Mouse (Mus musculus) E14TG2a.4 (cell line): ENCODE results near the gene Gm17409.

Source experiments
- H3K27me3 ChIP-seq: 2 replicates; pipeline ENCODE4 v1.6.1; 2014; ENCODE audit warnings: low read length, control low read depth; ENCODE audit not compliant: insufficient read depth
- H3K36me3 ChIP-seq: 2 replicates; pipeline ENCODE4 v1.6.1; 2014; ENCODE audit warnings: low read length, control low read depth; ENCODE audit not compliant: insufficient read depth
- H3K4me1 ChIP-seq: replicated peaks from 2 replicates; pipeline ENCODE4 v1.6.1; 2014; ENCODE audit warnings: low read depth, low read length, control low read depth
- H3K4me3 ChIP-seq: replicated peaks from 2 replicates; pipeline ENCODE4 v1.5.1; 2014; ENCODE audit warnings: mild to moderate bottlenecking, low read length
- H3K9me3 ChIP-seq: 2 replicates; pipeline ENCODE4 v1.6.1; 2014; ENCODE audit warnings: low read length, control low read depth
- CTCF ChIP-seq: conservative IDR thresholded peaks from 2 replicates; pipeline ENCODE4 v1.5.1; 2014; ENCODE audit warnings: low read length
- NANOG ChIP-seq: IDR thresholded peaks from 2 replicates; pipeline ENCODE4 v1.6.1; 2014; ENCODE audit warnings: borderline replicate concordance, low read length, mixed read lengths
- POU5F1 ChIP-seq: IDR thresholded peaks from 2 replicates; pipeline ENCODE4 v1.6.1; 2014; ENCODE audit warnings: low read length, borderline replicate concordance

The Gm17409 gene

DNA sequence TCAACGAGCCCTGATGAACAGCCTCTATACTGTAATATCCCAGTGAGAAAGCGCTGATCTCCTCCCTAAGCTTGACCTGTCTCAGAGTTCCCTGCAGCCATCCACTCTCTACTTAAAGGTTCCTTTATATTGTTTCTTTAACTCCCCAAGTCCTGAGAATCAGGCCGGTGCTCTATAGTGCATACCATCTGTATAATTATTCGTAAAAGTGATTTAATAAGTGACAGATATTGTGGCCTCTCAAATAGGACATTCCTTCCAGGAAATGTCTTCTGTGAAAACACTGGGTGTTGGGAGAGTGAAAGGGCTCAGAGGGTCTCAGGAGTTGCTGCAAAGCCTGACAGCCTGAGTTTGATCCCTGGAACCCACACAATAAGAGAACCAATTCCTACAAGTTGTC lies 8.2 kb downstream of the Gm17409 start:
- TF ChIP-seq NANOG, result no peak
- TF ChIP-seq CTCF, result no peak
- no peak for TF ChIP-seq POU5F1
- Histone ChIP-seq H3K27me3 (no peaks in the 10 kb centered on the region), H3K36me3 (no peaks in the 10 kb centered on the region), H3K4me3 (no peak overlapping the region), H3K4me1 (peaks cover 7% of the 10 kb centered on the region; the same call in 1 of the 2 replicates), H3K9me3 (peaks cover 3% of the 10 kb centered on the region; the same call in 1 of the 2 replicates)

DNA sequence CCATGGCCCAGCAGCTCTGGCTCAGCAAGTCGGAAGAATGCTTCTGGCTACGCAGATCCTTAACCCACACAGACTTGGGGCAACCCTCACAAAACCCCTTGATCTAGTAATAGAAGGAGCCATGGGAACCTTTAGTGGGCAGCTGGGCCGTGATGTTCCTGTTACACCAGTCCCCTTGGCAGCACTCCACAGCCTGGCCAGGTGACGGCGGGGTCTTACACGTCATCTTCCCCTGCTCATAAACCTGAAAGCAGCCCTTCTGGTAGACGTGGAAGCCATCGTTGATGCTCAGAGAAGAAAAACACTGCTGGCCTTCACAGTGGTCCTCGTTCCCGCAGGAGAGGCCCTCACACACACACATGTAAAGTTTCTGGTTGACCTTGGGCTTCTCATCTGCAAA lies 9.6 kb downstream of the Gm17409 start:
- TF ChIP-seq CTCF, result no peak
- TF ChIP-seq POU5F1, result no peak
- TF ChIP-seq NANOG, result no peak
- Histone ChIP-seq H3K4me1 (peaks cover 10% of the 10 kb centered on the region; the same call in 1 of the 2 replicates), H3K9me3 (peaks cover 3% of the 10 kb centered on the region; the same call in 1 of the 2 replicates), H3K36me3 (no peaks in the 10 kb centered on the region), H3K4me3 (no peak overlapping the region), H3K27me3 (no peaks in the 10 kb centered on the region)

DNA sequence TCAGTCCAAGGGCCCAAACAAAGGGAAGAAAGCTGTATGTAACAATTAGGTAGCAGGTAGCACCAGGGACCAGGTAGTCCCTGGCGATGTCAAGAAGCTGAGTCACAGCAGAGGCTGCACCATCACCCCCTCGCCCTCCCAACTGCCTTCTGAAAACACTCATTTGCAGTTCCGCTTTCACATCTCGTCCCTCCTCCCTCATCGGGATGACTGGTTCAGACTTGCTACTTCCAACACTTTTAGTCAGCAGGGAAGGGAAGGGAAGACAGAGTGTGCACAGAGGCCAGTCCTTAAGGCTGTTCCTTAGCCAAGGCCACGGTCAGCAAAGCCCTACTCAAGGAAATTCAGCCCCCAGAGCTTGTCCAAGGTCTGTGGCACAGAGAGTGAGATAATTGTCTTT lies 10.8 kb downstream of the Gm17409 start:
- TF ChIP-seq NANOG, result no peak
- no peak for TF ChIP-seq POU5F1
- no peak for TF ChIP-seq CTCF
- Histone ChIP-seq H3K9me3 (peaks cover 5% of the 10 kb centered on the region), H3K4me1 (peaks cover 13% of the 10 kb centered on the region; the same call in 1 of the 2 replicates), H3K36me3 (no peaks in the 10 kb centered on the region), H3K4me3 (no peak overlapping the region), H3K27me3 (no peaks in the 10 kb centered on the region)

DNA sequence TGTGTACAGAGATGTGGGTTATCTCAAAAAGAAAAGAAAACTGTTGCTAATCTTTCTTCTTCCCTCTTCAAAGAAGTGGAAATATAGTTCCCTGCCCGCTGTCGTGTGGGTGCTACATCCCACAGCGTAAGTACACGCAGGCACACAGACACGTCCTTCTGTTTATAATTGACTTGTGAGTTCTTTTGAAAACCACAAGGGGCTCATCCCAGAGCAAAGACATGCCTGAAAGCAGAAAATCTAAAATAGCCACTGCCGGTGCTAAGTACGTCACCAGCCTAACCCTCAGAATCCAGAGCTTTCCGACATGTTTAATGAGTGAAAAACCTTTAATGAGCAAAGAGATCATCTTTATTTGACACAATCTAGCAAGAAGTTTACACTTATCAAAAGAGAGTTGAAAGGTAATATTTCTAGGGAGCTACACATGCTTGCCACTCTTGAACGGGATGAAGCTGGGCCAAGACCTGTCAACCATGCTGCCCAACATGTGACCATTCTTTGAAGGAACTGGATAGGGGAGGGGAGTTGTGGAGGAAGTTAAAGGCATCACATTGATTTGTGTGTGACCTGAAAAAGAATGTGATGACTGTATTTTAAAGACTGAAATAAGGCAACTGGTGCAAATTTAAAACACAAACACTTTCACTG lies 11.7 kb downstream of the Gm17409 start:
- TF ChIP-seq CTCF (no peak), NANOG (no peak), POU5F1 (no peak)
- Histone ChIP-seq H3K4me1 (peaks cover 9% of the 10 kb centered on the region), H3K27me3 (no peaks in the 10 kb centered on the region), H3K4me3 (no peak overlapping the region), H3K36me3 (no peaks in the 10 kb centered on the region), H3K9me3 (peaks cover 8% of the 10 kb centered on the region)

DNA sequence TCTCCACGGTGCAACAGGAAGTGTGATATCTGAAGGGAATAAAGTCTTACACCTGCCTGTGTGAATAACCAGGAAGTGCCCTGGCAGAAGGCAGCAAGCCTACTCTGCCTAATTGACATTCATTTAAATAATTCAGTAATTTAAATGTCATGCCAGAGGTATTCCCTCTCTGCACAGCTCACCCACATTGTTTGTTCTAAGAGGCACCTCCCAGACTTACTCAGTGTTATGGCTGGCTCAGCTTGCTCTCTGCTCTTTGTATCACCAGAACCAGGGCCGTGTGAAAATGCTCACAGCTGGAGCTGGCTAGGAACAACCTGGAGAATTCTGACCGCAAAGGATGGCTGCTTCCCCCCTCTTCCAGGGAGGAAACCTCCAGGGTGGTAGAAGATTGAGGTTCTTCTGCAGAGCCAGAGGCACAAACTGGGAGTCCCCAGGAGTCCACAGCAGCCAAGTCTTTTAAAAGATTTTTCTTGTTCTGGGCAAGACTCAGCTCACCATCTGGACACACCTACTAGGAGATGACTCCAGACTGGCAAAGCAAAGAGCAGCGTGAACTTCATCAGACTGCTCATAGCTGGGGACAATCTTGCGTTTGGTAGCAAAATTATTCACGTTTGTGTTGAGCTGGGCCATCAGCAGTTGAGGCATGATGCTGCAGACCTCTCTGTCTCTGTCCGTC lies 14.5 kb downstream of the Gm17409 start:
- Histone ChIP-seq H3K9me3 (peaks cover 8% of the 10 kb centered on the region), H3K4me3 (no peak overlapping the region), H3K27me3 (no peaks in the 10 kb centered on the region), H3K4me1 (peaks cover 17% of the 10 kb centered on the region), H3K36me3 (no peaks in the 10 kb centered on the region)
- TF ChIP-seq POU5F1, result no peak
- no peak for TF ChIP-seq CTCF
- TF ChIP-seq NANOG, result no peak

DNA sequence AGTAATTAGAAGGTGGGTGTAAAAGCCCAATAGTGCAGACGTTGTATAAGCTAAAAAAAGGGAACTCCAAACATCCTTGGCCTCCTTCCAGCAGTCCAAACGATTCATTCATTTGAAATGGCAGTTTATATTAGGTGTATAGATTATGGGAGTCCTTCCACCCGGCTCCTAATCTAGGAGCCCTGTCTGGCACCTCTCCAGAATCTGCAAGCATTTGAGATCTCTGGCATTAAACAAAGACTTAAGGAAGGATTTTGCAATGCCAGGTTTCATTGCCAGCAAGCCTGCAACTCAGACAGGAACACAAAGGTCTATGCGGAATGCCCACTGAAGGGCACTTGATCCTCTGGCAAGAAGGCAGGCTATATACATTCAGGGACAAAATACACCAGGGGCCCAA lies 15.2 kb downstream of the Gm17409 start:
- Histone ChIP-seq H3K4me3 (no peak overlapping the region), H3K9me3 (peaks cover 8% of the 10 kb centered on the region), H3K4me1 (peaks cover 17% of the 10 kb centered on the region), H3K27me3 (no peaks in the 10 kb centered on the region), H3K36me3 (no peaks in the 10 kb centered on the region)
- TF ChIP-seq NANOG (no peak), POU5F1 (no peak), CTCF (no peak)

DNA sequence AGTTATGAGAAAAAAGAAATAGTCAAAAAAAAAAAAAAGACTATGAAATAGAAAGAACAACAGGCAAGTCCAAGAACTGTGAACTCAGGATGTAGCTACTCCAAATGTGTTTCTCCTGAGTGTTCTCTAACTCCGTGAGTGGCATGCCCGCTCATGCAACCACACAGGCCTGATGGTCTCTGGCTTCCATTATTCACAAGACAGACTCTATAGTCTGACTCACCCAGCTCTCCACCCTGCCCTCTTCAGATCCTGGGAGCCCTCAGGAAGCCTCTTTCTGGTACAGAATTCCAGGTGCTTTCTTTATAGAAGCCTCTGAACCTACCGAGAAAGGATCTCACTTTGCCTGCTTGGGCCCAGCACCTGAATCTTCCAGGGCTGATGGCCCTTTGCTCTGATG lies 15.8 kb downstream of the Gm17409 start:
- H3K4me1 ChIP-seq, result peaks cover 17% of the 10 kb centered on the region
- TF ChIP-seq POU5F1, result no peak
- no peak for TF ChIP-seq CTCF
- no peak for TF ChIP-seq NANOG
- no peaks in the 10 kb centered on the region for H3K27me3 ChIP-seq
- no peaks in the 10 kb centered on the region for H3K36me3 ChIP-seq
- H3K4me3 ChIP-seq, result no peak overlapping the region
- peaks cover 8% of the 10 kb centered on the region for H3K9me3 ChIP-seq

DNA sequence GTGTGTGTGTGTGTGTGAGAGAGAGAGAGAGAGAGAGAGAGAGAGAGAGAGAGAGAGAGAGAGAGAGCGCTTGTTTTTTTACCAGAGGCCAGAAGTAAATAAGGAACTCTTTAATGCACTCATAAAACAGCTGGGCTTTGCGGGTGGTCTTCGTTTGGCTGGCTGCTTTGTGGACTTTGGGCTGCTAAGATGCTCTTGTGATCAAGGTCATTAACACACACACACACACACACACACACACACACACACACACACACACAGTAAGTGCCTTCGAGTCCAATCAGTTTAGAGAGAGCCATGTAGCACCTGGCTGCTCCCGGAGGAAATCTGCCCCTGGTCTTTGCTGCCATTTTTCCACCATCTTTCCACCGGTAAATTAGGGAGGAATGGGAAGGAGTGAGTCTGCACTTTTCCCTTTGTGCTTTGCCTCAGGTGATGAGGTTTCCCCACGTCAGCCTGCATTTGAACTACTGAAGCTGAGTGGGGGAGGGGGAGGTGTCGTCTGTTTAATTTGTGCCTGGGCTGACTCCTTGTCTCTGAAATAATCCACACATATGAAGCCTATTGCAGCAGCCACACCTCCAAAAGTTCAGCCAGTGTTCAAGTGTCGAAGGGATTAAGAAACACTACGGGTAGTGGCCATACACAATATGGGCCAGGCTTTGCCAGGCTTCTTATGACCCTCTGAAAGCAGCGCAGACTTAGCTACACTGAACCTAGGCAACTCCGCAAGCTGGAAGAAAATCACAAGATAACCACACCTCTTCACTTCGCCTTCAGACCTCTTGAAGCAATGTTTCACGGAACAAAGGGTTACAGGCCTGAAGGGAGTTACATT lies 16.7 kb downstream of the Gm17409 start:
- Histone ChIP-seq H3K27me3 (no peaks in the 10 kb centered on the region), H3K4me1 (peaks cover 17% of the 10 kb centered on the region), H3K9me3 (peaks cover 5% of the 10 kb centered on the region), H3K36me3 (no peaks in the 10 kb centered on the region), H3K4me3 (no peak overlapping the region)
- TF ChIP-seq CTCF, result no peak
- no peak for TF ChIP-seq POU5F1
- no peak for TF ChIP-seq NANOG
